Mouse (Mus musculus) monocyte, adult 5-6 weeks (primary cell): Measurements from ENCODE around the gene Man1a2. TPM values are rescaled to one million over a fixed set of nuclear protein-coding genes. Genes with fewer than 3 reads are reported as not detected.

Experiments
- ATAC-seq: fragments of 153-309, 156-312 bp; replicated peaks from 2 replicates; pipeline ENCODE4 v1.8.0; 2017; ENCODE audit warnings: mild to moderate bottlenecking; ENCODE audit not compliant: low TSS enrichment, insufficient number of reproducible peaks, severe bottlenecking, poor library complexity, low FRiP score
- total RNA-seq: library from RNA; stranded (forward); fragments of 200-1000, 200-491, 200-594 nt; gene quantifications from 3 replicates; pipeline ENCODE4 v1.2.3, GENCODE M21; 2017

Man1a2 gene
- total RNA-seq, 1 experiment from 2014 or later = 78.2 TPM

- no peak for ATAC-seq
These were observed 94.2 kb downstream of the Man1a2 start for GRCm38 (mm10) chr3:100591053-100591452.

DNA sequence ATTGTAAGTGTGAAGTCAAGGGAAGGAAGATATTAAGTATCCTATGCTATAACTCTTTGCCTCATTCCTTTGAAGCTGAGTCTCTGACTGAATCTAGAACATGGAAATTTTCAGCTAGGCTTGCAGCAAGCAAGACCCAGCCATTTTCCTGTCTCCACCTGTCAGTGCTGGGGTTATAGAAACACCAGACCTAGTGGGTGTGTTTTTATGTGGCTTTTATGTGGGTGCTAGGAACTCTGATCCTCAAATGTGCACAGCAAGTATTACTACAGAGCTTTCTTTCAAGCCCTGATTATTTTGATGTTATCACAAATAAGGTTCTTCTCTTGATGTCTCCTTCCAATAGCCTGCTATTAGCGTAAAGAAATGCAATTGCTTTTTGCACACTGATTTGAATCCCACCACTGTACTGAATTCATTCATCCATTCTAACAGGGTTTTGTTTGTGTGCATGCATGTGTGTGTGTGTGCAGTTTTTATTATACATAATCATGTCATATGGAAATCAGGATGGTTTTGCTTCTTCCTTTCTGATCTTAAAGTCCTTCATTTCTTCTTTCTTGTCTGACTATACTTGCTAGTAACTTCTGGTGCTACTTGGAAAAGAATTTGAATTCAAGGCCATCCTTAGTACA, 102.5 kb downstream of the Man1a2 start:
- no peak for ATAC-seq

DNA sequence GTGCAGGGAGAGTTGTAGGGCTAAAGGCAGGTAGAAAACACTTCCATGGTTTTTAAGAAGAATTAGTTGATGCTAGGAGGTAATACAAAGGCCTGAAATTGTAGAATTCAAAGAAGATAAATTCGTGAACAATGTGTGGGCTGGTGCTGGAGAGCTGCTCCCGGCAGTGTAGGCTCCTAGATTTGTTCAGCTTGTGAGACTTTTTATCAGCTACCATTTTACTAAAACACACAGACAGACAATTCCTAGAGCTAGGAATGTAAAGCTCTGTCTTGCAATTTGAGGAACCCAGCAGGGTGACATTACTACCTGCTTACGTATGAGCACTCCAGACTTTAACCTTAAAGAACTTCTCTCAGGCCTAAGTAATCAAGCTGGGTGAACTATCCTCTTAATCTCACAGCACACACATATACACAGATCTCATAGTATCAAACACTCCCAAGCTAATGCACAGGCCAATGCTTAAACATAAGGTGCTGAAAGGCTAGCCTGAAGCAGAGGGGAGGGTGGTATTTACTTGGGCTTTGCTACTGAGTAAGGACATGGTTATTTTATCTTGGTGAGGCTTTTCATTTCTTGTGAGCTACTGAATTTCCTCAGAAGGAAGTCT, 112.6 kb downstream of the Man1a2 start:
- no peak for ATAC-seq

- no peak for ATAC-seq
These were observed 116.6 kb downstream of the Man1a2 start for GRCm38 (mm10) chr3:100568443-100569390.

GRCm38 (mm10) chr3:100563565-100563964, 121.7 kb downstream of the Man1a2 start:
- no peak for ATAC-seq

- no peak for ATAC-seq
These were observed 122.8 kb downstream of the Man1a2 start for GRCm38 (mm10) chr3:100562455-100562854.

DNA sequence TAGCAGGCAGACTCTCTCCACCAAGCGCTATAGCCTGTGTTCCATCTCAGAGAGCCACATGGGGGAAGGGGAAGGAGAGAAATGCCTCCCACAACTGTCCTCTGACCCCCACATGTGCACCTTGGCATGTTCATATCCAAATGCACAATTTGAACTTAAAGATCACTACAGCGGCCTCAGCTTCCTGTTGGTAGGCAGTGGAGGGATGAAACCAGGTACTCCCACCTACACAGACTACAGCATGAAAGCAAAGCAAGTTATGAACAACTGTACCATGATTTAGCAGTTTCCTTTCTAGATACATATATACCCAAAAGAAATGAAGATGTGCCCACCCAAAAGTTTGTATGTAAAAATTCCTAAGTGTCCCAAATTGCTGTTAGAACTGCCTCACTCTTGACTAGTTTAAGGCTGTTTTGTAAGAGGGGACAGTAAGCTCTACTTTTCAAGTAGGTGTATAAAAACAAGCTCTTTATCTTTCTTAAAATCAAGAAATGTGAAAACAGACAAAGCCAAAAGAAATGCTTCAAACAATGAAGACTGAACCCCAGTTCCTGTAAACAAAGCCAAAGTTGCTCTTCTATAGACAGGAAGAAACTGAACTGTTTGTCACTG, 123.6 kb downstream of the Man1a2 start:
- no peak for ATAC-seq

DNA sequence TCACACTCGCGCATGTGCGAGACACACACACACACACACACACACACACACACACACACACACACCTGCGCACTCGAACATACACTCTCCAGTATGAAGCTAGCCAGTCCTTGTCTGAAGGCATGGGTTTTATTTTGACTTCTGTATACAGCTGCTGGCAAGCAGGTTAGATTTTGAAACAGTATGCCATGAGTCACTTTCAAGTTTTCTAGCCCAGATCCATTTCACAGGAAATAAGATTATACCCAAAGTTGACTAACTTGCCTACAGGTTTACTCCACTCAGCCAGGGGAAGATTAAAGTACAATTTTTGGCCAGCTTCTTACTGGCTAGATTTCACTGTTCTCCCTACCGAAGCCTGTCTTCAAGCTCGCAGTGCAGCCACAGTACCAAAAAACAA, 125.9 kb downstream of the Man1a2 start:
- no peak for ATAC-seq

GRCm38 (mm10) chr3:100558211-100558708, 127.0 kb downstream of the Man1a2 start:
- no peak for ATAC-seq

- no peak for ATAC-seq
These were observed 130.5 kb downstream of the Man1a2 start for GRCm38 (mm10) chr3:100554843-100555242.

- ATAC-seq = no peak
These were observed 133.1 kb downstream of the Man1a2 start for GRCm38 (mm10) chr3:100552171-100552570.

GRCm38 (mm10) chr3:100547913-100548292, 137.4 kb downstream of the Man1a2 start:
- ATAC-seq = no peak

DNA sequence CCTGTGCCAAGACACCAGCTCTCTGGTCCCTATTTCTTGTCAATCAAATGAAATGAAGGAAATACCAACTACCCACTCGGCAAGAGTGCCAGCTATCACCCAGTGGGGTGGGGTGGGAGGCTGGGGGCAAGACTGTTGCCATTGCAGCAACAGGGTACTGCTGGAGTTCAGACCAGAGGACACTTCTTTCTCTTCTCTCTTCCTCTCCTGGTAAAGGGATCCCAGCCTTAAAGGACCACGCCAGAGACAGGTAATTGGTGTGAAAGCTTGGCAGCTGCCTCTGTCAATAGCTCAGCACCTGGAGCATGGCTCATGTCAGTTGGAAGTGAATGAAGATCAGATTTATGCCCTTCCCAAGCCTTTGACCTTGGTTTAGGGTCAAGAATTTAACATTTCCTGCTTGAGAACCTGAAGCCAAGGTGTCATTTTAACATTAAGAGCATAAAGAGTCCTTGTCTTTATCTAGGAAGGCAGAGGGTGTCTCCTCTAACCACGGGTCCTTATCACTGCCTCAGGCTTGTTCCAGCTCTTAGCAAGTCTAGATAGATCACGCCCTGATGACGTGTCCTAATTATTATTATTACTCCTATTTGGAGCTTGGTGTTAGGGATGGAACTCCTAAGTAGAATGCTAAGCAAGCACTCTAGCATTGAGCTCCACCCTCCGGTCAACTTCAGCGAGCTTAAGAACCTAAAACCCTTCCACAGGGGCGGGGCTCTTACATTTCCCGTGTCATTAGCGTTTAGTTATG, 138.0 kb downstream of the Man1a2 start:
- no peak for ATAC-seq

GRCm38 (mm10) chr3:100536686-100537085, 148.6 kb downstream of the Man1a2 start:
- ATAC-seq = no peak

- no peak for ATAC-seq
These were observed 149.4 kb downstream of the Man1a2 start for GRCm38 (mm10) chr3:100535902-100536301.

DNA sequence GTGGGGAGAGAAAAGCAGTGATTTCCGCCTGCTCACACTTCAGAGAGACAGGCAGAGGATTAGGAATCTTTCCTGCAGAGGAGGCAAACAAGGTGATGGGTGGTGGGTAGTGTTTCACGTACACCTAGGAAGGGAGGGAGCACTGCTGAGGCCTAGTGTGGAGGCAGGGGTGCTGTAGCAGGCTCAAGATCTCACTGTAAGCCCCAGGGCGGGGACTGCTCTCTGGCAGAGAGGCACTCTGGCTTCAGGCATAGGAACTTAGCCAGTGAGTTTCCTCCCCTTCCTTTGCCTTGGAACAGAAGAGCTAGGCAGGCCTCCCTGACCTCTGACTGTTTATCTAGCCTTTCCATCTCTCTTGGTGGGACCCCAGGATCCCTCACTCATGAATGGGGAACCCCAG, 150.0 kb downstream of the Man1a2 start:
- ATAC-seq = no peak

DNA sequence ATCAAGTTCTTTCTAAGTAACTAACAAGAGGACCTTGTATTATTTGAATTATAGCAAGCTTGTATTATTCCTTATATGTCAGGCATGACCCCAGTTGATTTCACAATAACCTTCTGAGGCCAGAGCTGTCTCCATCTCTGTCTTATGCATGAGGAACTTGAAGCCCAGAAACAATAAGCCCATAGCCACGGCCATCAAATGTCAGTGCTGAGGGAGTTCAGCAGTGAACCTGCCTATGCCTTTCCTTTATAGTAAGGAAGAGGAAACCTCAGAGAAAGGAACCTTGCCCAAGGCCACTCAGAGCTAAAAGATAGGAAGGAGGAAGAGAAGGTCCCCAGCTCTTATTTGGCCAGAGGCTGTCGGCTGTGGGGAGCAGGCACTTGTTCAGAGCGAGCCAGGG, 150.9 kb downstream of the Man1a2 start:
- ATAC-seq = no peak

DNA sequence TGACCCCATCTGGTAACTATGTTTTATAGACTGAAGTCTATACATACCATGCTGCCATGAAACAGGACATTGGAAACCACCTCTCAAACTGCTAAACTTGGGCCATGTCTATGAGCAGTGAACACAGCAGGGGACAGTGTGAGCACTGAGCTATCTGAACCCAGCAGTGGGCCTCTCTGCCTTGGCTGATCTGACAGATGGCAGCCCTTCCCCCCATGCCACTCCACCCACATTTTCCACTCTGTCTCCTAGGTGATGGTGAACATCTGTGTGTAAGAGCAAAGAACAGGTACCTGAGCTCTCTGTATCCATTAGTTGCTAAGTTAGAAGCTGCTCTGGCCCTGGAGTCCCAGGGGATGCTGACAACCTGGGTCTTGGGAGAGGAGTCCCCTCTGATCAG, 151.9 kb downstream of the Man1a2 start:
- no peak for ATAC-seq
